Mouse (Mus musculus): ENCODE measurements around the gene Lrrc2.

- TF ChIP-seq GATA1 (IDR thresholded peaks at IDR 0.05; ENCODE audit: borderline replicate concordance, low read length) (no peak), FLI1 (IDR thresholded peaks at IDR 0.05; ENCODE audit: low read length) (no peak)
Observed at GRCm38 (mm10) chr9:110946548-110947044, 4.7 kb upstream of the Lrrc2 start.

Data from megakaryocyte, embryonic 14.5 days (primary cell).